Mouse (Mus musculus) urinary bladder, adult 18-20 months (tissue): ENCODE results near the gene B3glct.

Experiments
- DNase-seq, 2 experiments: peaks; one replicate each; pipeline ENCODE4 v3.0.0; 2022; ENCODE audit warnings: low spot score in 2 of 2, mixed read lengths in 2 of 2

B3glct gene

GRCm38 (mm10) chr5:149678100-149678989, at the start of gene B3glct:
Gene B3glct, plus strand, starts transcription at chr5:149678230.
- DNase-seq = peak; percentile 73 to 77

GRCm38 (mm10) chr5:149634409-149635035, 43.5 kb upstream of the B3glct start:
- DNase-seq = no peak

GRCm38 (mm10) chr5:149635556-149635955, 42.5 kb upstream of the B3glct start:
- peak in 1 of 2 experiments; percentile 27 for DNase-seq

GRCm38 (mm10) chr5:149636075-149636920, 41.7 kb upstream of the B3glct start, which contains the start of gene Hsph1:
Gene Hsph1, minus strand, starts transcription at chr5:149636376.
- peak; percentile 91 to 99 for DNase-seq

GRCm38 (mm10) chr5:149637306-149637705, 40.7 kb upstream of the B3glct start:
- no peak for DNase-seq

GRCm38 (mm10) chr5:149641277-149641892, 36.6 kb upstream of the B3glct start:
- DNase-seq = no peak

- DNase-seq = no peak
Observed at GRCm38 (mm10) chr5:149642366-149642765, 35.7 kb upstream of the B3glct start.

GRCm38 (mm10) chr5:149642783-149643509, 35.1 kb upstream of the B3glct start:
- no peak for DNase-seq

- no peak for DNase-seq
Observed at GRCm38 (mm10) chr5:149647367-149648115, 30.5 kb upstream of the B3glct start.

- no peak for DNase-seq
Observed at GRCm38 (mm10) chr5:149648196-149648595, 29.8 kb upstream of the B3glct start.

GRCm38 (mm10) chr5:149648895-149649406, 29.1 kb upstream of the B3glct start:
- no peak for DNase-seq

- no peak for DNase-seq
Observed at GRCm38 (mm10) chr5:149649499-149650178, 28.4 kb upstream of the B3glct start.

- no peak for DNase-seq
Observed at GRCm38 (mm10) chr5:149650179-149650553, 27.9 kb upstream of the B3glct start.

GRCm38 (mm10) chr5:149655636-149656035, 22.4 kb upstream of the B3glct start:
- DNase-seq = no peak

- no peak for DNase-seq
Observed at GRCm38 (mm10) chr5:149658022-149658421, 20.0 kb upstream of the B3glct start.

GRCm38 (mm10) chr5:149658741-149659413, 19.2 kb upstream of the B3glct start:
- DNase-seq = no peak

- no peak for DNase-seq
Observed at GRCm38 (mm10) chr5:149659414-149659780, 18.6 kb upstream of the B3glct start.

GRCm38 (mm10) chr5:149661428-149661827, 16.6 kb upstream of the B3glct start:
- DNase-seq = no peak

GRCm38 (mm10) chr5:149662980-149663379, 15.1 kb upstream of the B3glct start:
- DNase-seq = no peak
